In the genomic region with DNA sequence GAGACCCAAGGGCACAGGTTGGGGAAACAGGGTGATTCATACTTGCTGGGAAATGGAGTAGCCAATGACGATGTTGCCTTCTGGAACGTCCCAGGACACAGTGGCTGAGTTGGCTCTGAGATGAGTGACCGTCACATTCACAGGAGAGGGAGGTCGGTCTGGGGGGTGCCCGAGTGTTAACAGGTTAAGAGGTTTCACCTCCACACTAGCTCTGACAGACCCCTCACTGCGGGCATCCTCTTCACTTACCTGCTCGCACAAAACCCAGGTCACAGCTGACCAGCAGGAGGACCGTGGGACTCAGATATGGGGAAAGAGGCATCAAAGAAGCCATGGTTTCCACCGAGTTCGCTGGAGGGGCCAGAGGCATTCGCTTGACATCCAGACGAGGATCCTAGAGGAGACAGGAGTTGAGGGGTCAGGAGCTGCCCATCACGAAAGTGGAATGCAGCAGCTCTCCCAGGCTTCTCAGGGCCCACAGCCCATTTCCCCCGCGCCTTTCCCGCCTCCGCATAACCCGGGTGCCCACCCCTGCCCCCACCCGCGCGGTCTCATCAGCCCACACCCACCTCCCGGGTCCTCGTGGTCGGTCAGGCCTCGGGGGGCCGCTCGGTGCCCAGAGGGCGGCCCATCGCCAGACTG, we compare ENCODE assay signal across 8 mouse cellular contexts. TPM values are rescaled to one million over a fixed set of nuclear protein-coding genes. Genes with fewer than 3 reads are reported as not detected.
DNase-seq lines count a peak whose midpoint lies in the region; ATAC-seq and TF ChIP-seq lines count a peak whose summit lies in the region.

No protein-coding gene starts in this region.

- H3K27ac ChIP-seq in kidney, embryonic 14.5 days (ENCODE audit: low read depth, low read length), result no peak overlapping the region; the same call in 1 of the 2 replicates
- H3K27ac ChIP-seq in embryonic facial prominence, embryonic 15.5 days (replicated peaks), result peak overlapping the region; percentile 74
- peak overlapping the region; percentile 67 for H3K27ac ChIP-seq in limb, embryonic 14.5 days (replicated peaks; ENCODE audit: low read depth, low read length)
- H3K27ac ChIP-seq in stomach, embryonic 15.5 days, result peak overlapping the region; percentile 23; the same call in 1 of the 2 replicates

- H3K27me3 ChIP-seq in kidney, embryonic 14.5 days (ENCODE audit: control insufficient read depth, insufficient read depth, low read length), result no peaks in the 10 kb centered on the region
- H3K27me3 ChIP-seq in embryonic facial prominence, embryonic 15.5 days, result no peaks in the 10 kb centered on the region
- no peaks in the 10 kb centered on the region for H3K27me3 ChIP-seq in limb, embryonic 14.5 days (ENCODE audit: control insufficient read depth, insufficient read depth, low read length)
- H3K27me3 ChIP-seq in stomach, embryonic 15.5 days (replicated peaks), result no peaks in the 10 kb centered on the region

- peak overlapping the region; percentile 88 for H3K9ac ChIP-seq in kidney, embryonic 14.5 days (ENCODE audit: low read depth, low read length)
- H3K9ac ChIP-seq in embryonic facial prominence, embryonic 15.5 days, result peak overlapping the region; percentile 94
- peak overlapping the region; percentile 92 for H3K9ac ChIP-seq in limb, embryonic 14.5 days (ENCODE audit: low read depth, low read length, severe bottlenecking)
- peak overlapping the region; percentile 70 for H3K9ac ChIP-seq in stomach, embryonic 15.5 days

- no peak for DNase-seq in kidney, adult 18-20 months
- DNase-seq in adrenal gland, postnatal 10 days, result peak; percentile 33
- DNase-seq in limb, embryonic 14.5 days (ENCODE audit: low spot score), result no peak
- DNase-seq in ovary, postnatal 14 days (ENCODE audit: low spot score), result no peak
- no peak for DNase-seq in layer of hippocampus, postnatal 25 days (ENCODE audit: extremely low spot score in 1 of 2, low spot score in 1 of 2)

- peaks cover 9% of the 10 kb centered on the region; the same call in 1 of the 2 replicates for H3K4me1 ChIP-seq in kidney, embryonic 14.5 days (ENCODE audit: control insufficient read depth, insufficient read depth, low read length)
- H3K4me1 ChIP-seq in embryonic facial prominence, embryonic 15.5 days, result peaks cover 23% of the 10 kb centered on the region
- H3K4me1 ChIP-seq in limb, embryonic 14.5 days (ENCODE audit: control insufficient read depth, insufficient read depth, low read length), result peaks cover 12% of the 10 kb centered on the region
- peaks cover 9% of the 10 kb centered on the region; the same call in 1 of the 2 replicates for H3K4me1 ChIP-seq in stomach, embryonic 15.5 days

- TF ChIP-seq POLR2A in limb, embryonic 14.5 days (IDR thresholded peaks at IDR 0.05; ENCODE audit: borderline replicate concordance, extremely low read depth, insufficient read depth, insufficient read length), result no peak

- no peaks in the 10 kb centered on the region for H3K9me3 ChIP-seq in kidney, embryonic 14.5 days (ENCODE audit: control insufficient read depth, low read length)
- H3K9me3 ChIP-seq in embryonic facial prominence, embryonic 15.5 days (replicated peaks), result no peaks in the 10 kb centered on the region
- no peaks in the 10 kb centered on the region for H3K9me3 ChIP-seq in limb, embryonic 14.5 days (ENCODE audit: control insufficient read depth, low read length)
- no peaks in the 10 kb centered on the region for H3K9me3 ChIP-seq in stomach, embryonic 15.5 days

- H3K4me3 ChIP-seq in kidney, embryonic 14.5 days (ENCODE audit: low read length), result peak overlapping the region; percentile 83
- peak overlapping the region; percentile 85 for H3K4me3 ChIP-seq in embryonic facial prominence, embryonic 15.5 days (replicated peaks)
- peak overlapping the region; percentile 93 for H3K4me3 ChIP-seq in limb, embryonic 14.5 days (replicated peaks; ENCODE audit: low read length)
- H3K4me3 ChIP-seq in stomach, embryonic 15.5 days (replicated peaks), result peak overlapping the region; percentile 77

- H3K36me3 ChIP-seq in kidney, embryonic 14.5 days (ENCODE audit: control insufficient read depth, insufficient read depth, low read length), result peaks cover 3% of the 10 kb centered on the region; the same call in 1 of the 2 replicates
- H3K36me3 ChIP-seq in embryonic facial prominence, embryonic 15.5 days, result peaks cover 16% of the 10 kb centered on the region
- peaks cover 19% of the 10 kb centered on the region for H3K36me3 ChIP-seq in limb, embryonic 14.5 days (ENCODE audit: control insufficient read depth, insufficient read depth, low read length)
- no peaks in the 10 kb centered on the region for H3K36me3 ChIP-seq in stomach, embryonic 15.5 days

- peak overlapping the region; percentile 88 for H3K4me2 ChIP-seq in kidney, embryonic 14.5 days (replicated peaks; ENCODE audit: low read depth, low read length)
- peak overlapping the region; percentile 81 for H3K4me2 ChIP-seq in embryonic facial prominence, embryonic 15.5 days (replicated peaks)
- peak overlapping the region; percentile 87 for H3K4me2 ChIP-seq in limb, embryonic 14.5 days (replicated peaks; ENCODE audit: low read depth, low read length, severe bottlenecking)
- peak overlapping the region; percentile 87 for H3K4me2 ChIP-seq in stomach, embryonic 15.5 days

- ATAC-seq in kidney, embryonic 14.5 days (ENCODE audit: low FRiP score, low TSS enrichment), result peak; percentile 45
- peak; percentile 3; the same call in 1 of the 2 replicates for ATAC-seq in embryonic facial prominence, embryonic 15.5 days (ENCODE audit: insufficient number of reproducible peaks, low FRiP score, low TSS enrichment, low read depth)
- ATAC-seq in limb, embryonic 14.5 days (ENCODE audit: low FRiP score, low read depth), result peak; percentile 15
- peak; percentile 11; the same call in 1 of the 2 replicates for ATAC-seq in stomach, embryonic 15.5 days (ENCODE audit: insufficient read depth, low FRiP score, low read depth)

- WGBS in kidney, embryonic 14.5 days, result 4% methylated on average over 28 of the region's 29 CpGs
- WGBS in embryonic facial prominence, embryonic 15.5 days, result 3% methylated on average over 29 of the region's 29 CpGs
- WGBS in limb, embryonic 14.5 days, result 4% methylated on average over 14 of the region's 29 CpGs
- WGBS in stomach, embryonic 15.5 days, result 7% methylated on average over 29 of the region's 29 CpGs

RNA-seq across cellular contexts. Expression of a gene that starts 0.8 kb away (rescaled TPM):
- 42.8 and 55.6 TPM in 2 replicates for polyA plus RNA-seq in kidney, embryonic 14.5 days (2014; fragmentation: Nextera tagmentation; extraction: Ambion mirVana)
- total RNA-seq in adrenal gland, postnatal 10 days (2021), result 10 to 100 TPM in 1 of 2 experiments, 1 to 10 TPM in 1; 6.8 to 10.7 TPM
- 85.5 and 89.8 TPM in 2 replicates for polyA plus RNA-seq in embryonic facial prominence, embryonic 15.5 days (2015; fragmentation: Nextera tagmentation; extraction: Ambion mirVana)
- 174 and 211 TPM in 2 replicates for polyA plus RNA-seq in limb, embryonic 14.5 days (2012; rRNA removed)
- 93.9 and 101 TPM in 2 replicates for polyA plus RNA-seq in limb, embryonic 14.5 days (2014; fragmentation: Nextera tagmentation; extraction: Ambion mirVana)
- polyA plus RNA-seq in stomach, embryonic 15.5 days (2015; fragmentation: Nextera tagmentation; extraction: Ambion mirVana), result 38.3 and 38.6 TPM in 2 replicates
- total RNA-seq in layer of hippocampus, postnatal 25 days (2021), result 100 to 1,000 TPM; 172 to 175 TPM

RNA-seq across cellular contexts. Expression of a gene that starts 2.2 kb away (rescaled TPM):
- 0.76 TPM in 1 of 2 replicates, not detected in the other for polyA plus RNA-seq in kidney, embryonic 14.5 days (2014; fragmentation: Nextera tagmentation; extraction: Ambion mirVana)
- 10 to 100 TPM; 14.5 to 32.1 TPM for total RNA-seq in adrenal gland, postnatal 10 days (2021)
- polyA plus RNA-seq in embryonic facial prominence, embryonic 15.5 days (2015; fragmentation: Nextera tagmentation; extraction: Ambion mirVana), result 0.15 and 0.30 TPM in 2 replicates
- 0.47 and 1.2 TPM in 2 replicates for polyA plus RNA-seq in limb, embryonic 14.5 days (2012; rRNA removed)
- 0.36 TPM in 1 of 2 replicates, not detected in the other for polyA plus RNA-seq in limb, embryonic 14.5 days (2014; fragmentation: Nextera tagmentation; extraction: Ambion mirVana)
- 0.86 and 1.4 TPM in 2 replicates for polyA plus RNA-seq in stomach, embryonic 15.5 days (2015; fragmentation: Nextera tagmentation; extraction: Ambion mirVana)
- under 1 TPM in 1 of 2 experiments, not detected in 1; 0.31 TPM for total RNA-seq in layer of hippocampus, postnatal 25 days (2021)

RNA-seq across cellular contexts. Expression of a gene that starts 4.2 kb away (rescaled TPM):
- 26.3 and 31.9 TPM in 2 replicates for polyA plus RNA-seq in kidney, embryonic 14.5 days (2014; fragmentation: Nextera tagmentation; extraction: Ambion mirVana)
- 10 to 100 TPM; 27.7 to 36.2 TPM for total RNA-seq in adrenal gland, postnatal 10 days (2021)
- 39.4 and 39.5 TPM in 2 replicates for polyA plus RNA-seq in embryonic facial prominence, embryonic 15.5 days (2015; fragmentation: Nextera tagmentation; extraction: Ambion mirVana)
- 53.3 and 64.2 TPM in 2 replicates for polyA plus RNA-seq in limb, embryonic 14.5 days (2012; rRNA removed)
- 41.6 and 46.1 TPM in 2 replicates for polyA plus RNA-seq in limb, embryonic 14.5 days (2014; fragmentation: Nextera tagmentation; extraction: Ambion mirVana)
- polyA plus RNA-seq in stomach, embryonic 15.5 days (2015; fragmentation: Nextera tagmentation; extraction: Ambion mirVana), result 27.2 and 31.1 TPM in 2 replicates
- 10 to 100 TPM; 72.9 to 81.8 TPM for total RNA-seq in layer of hippocampus, postnatal 25 days (2021)

RNA-seq across cellular contexts. Expression of a gene that starts 43.6 kb away (rescaled TPM):
- polyA plus RNA-seq in kidney, embryonic 14.5 days (2014; fragmentation: Nextera tagmentation; extraction: Ambion mirVana), result 28.0 and 31.8 TPM in 2 replicates
- total RNA-seq in adrenal gland, postnatal 10 days (2021), result 1 to 10 TPM; 3.0 to 4.9 TPM
- polyA plus RNA-seq in embryonic facial prominence, embryonic 15.5 days (2015; fragmentation: Nextera tagmentation; extraction: Ambion mirVana), result 21.8 and 23.5 TPM in 2 replicates
- 25.2 and 31.4 TPM in 2 replicates for polyA plus RNA-seq in limb, embryonic 14.5 days (2012; rRNA removed)
- 10.2 and 16.4 TPM in 2 replicates for polyA plus RNA-seq in limb, embryonic 14.5 days (2014; fragmentation: Nextera tagmentation; extraction: Ambion mirVana)
- 65.4 and 66.6 TPM in 2 replicates for polyA plus RNA-seq in stomach, embryonic 15.5 days (2015; fragmentation: Nextera tagmentation; extraction: Ambion mirVana)
- 1 to 10 TPM; 2.0 to 3.1 TPM for total RNA-seq in layer of hippocampus, postnatal 25 days (2021)

RNA-seq across cellular contexts. Expression of a gene that starts 54.1 kb away (rescaled TPM):
- 0.39 and 0.72 TPM in 2 replicates for polyA plus RNA-seq in kidney, embryonic 14.5 days (2014; fragmentation: Nextera tagmentation; extraction: Ambion mirVana)
- under 1 TPM in 1 of 2 experiments, not detected in 1; 0.97 TPM for total RNA-seq in adrenal gland, postnatal 10 days (2021)
- 0.99 TPM in 1 of 2 replicates, not detected in the other for polyA plus RNA-seq in embryonic facial prominence, embryonic 15.5 days (2015; fragmentation: Nextera tagmentation; extraction: Ambion mirVana)
- 0.15 TPM in 1 of 2 replicates, not detected in the other for polyA plus RNA-seq in limb, embryonic 14.5 days (2012; rRNA removed)
- 0.40 TPM in 1 of 2 replicates, not detected in the other for polyA plus RNA-seq in limb, embryonic 14.5 days (2014; fragmentation: Nextera tagmentation; extraction: Ambion mirVana)
- 0.44 and 0.53 TPM in 2 replicates for polyA plus RNA-seq in stomach, embryonic 15.5 days (2015; fragmentation: Nextera tagmentation; extraction: Ambion mirVana)
- total RNA-seq in layer of hippocampus, postnatal 25 days (2021), result not detected
